8 mouse cellular contexts compared by ENCODE assay signal in genomic region chr5:139364260-139364910, GRCm38 (mm10). TPM values are rescaled to one million over a fixed set of nuclear protein-coding genes. Genes with fewer than 3 reads are reported as not detected.
A peak's percentile ranks its signal among the peaks of the same experiment; 100 is the strongest.
DNase-seq lines count a peak whose midpoint lies in the region; ATAC-seq lines count a peak whose summit lies in the region.

No protein-coding gene starts in this region.

- ATAC-seq in hindbrain, embryonic 14.5 days (ENCODE audit: low FRiP score): peak; percentile 71

- H3K4me2 ChIP-seq in hindbrain, embryonic 14.5 days (replicated peaks): no peak overlapping the region

- H3K4me3 ChIP-seq in hindbrain, embryonic 14.5 days (replicated peaks; ENCODE audit: low read length): no peak overlapping the region

- no peak overlapping the region for H3K9ac ChIP-seq in hindbrain, embryonic 14.5 days

- H3K27me3 ChIP-seq in hindbrain, embryonic 14.5 days (ENCODE audit: control insufficient read depth, insufficient read depth, low read length): no peaks in the 10 kb centered on the region

- peak; percentile 66 for DNase-seq in Muller cell, postnatal 12 days (ENCODE audit: inconsistent ontology term)
- DNase-seq in cerebellum, postnatal 10 days: peak; percentile 98 to 99
- DNase-seq in frontal cortex, postnatal 25 days (ENCODE audit: low spot score in 2 of 2): peak; percentile 95 to 99
- DNase-seq in hindbrain, embryonic 14.5 days (ENCODE audit: low spot score): peak; percentile 96
- peak; percentile 84 to 88 for DNase-seq in layer of hippocampus, postnatal 36 days
- DNase-seq in lung, postnatal 36 days: peak; percentile 98
- peak; percentile 94 for DNase-seq in retina, embryonic 14.5 days (ENCODE audit: low spot score)
- peak; percentile 93 for DNase-seq in thymus, postnatal 4 days

- no peaks in the 10 kb centered on the region for H3K9me3 ChIP-seq in hindbrain, embryonic 14.5 days (ENCODE audit: control insufficient read depth, low read length)

- H3K4me1 ChIP-seq in hindbrain, embryonic 14.5 days (replicated peaks; ENCODE audit: control insufficient read depth, insufficient read depth, low read length): 0 out of 2 replicates have a peak, but pooled peaks cover 7% of the 10 kb centered on the region

- no peaks in the 10 kb centered on the region for H3K36me3 ChIP-seq in hindbrain, embryonic 14.5 days (replicated peaks; ENCODE audit: control insufficient read depth, insufficient read depth)

- 37% methylated on average over 12 of the region's 12 CpGs for WGBS in hindbrain, embryonic 14.5 days

- H3K27ac ChIP-seq in hindbrain, embryonic 14.5 days: no peak overlapping the region

RNA-seq across cellular contexts. Expression of gene Cyp2w1, which starts 12.0 kb away (rescaled TPM):
- not detected in 2 replicates for polyA plus RNA-seq in hindbrain, embryonic 14.5 days (2014; fragmentation: Nextera tagmentation; extraction: Ambion mirVana)
- total RNA-seq in layer of hippocampus, postnatal 36 days (2021): not detected

RNA-seq across cellular contexts. Expression of gene Gpr146, which starts 13.1 kb away (rescaled TPM):
- polyA plus RNA-seq in hindbrain, embryonic 14.5 days (2014; fragmentation: Nextera tagmentation; extraction: Ambion mirVana): 1.4 and 2.7 TPM in 2 replicates
- 10 to 100 TPM; 11.0 to 13.1 TPM for total RNA-seq in layer of hippocampus, postnatal 36 days (2021)

RNA-seq across cellular contexts. Expression of gene Cox19, which starts 13.2 kb away (rescaled TPM):
- polyA plus RNA-seq in hindbrain, embryonic 14.5 days (2014; fragmentation: Nextera tagmentation; extraction: Ambion mirVana): 110 and 113 TPM in 2 replicates
- 10 to 100 TPM; 68.6 to 76.3 TPM for total RNA-seq in layer of hippocampus, postnatal 36 days (2021)

RNA-seq across cellular contexts. Expression of gene Adap1, which starts 39.0 kb away (rescaled TPM):
- polyA plus RNA-seq in hindbrain, embryonic 14.5 days (2014; fragmentation: Nextera tagmentation; extraction: Ambion mirVana): 78.6 and 89.9 TPM in 2 replicates
- total RNA-seq in layer of hippocampus, postnatal 36 days (2021): 100 to 1,000 TPM; 179 to 185 TPM

RNA-seq across cellular contexts. Expression of gene C130050O18Rik, which starts 40.7 kb away (rescaled TPM):
- 0.26 and 0.32 TPM in 2 replicates for polyA plus RNA-seq in hindbrain, embryonic 14.5 days (2014; fragmentation: Nextera tagmentation; extraction: Ambion mirVana)
- under 1 TPM in 1 of 2 experiments, not detected in 1; 0.20 TPM for total RNA-seq in layer of hippocampus, postnatal 36 days (2021)
